Mouse (Mus musculus) testis, adult 2 months (tissue): ENCODE data around the gene Gm15517.

Source experiments
- CTCF ChIP-seq: fragments of 200-500 bp; IDR thresholded peaks from 2 replicates; pipeline ENCODE4 v1.5.1; 2012; ENCODE audit warnings: low read depth, mild to moderate bottlenecking, inconsistent platforms, low read length, moderate library complexity; ENCODE audit not compliant: control insufficient read depth, insufficient read depth, insufficient replicate concordance
- POLR2A ChIP-seq: fragments of 200-500 bp; IDR thresholded peaks from 2 replicates; pipeline ENCODE4 v1.6.1; 2012; ENCODE audit warnings: low read depth, mild to moderate bottlenecking, inconsistent platforms, low read length, moderate library complexity; ENCODE audit not compliant: control insufficient read depth

GRCm38 (mm10) chr7:44290986-44291385 lies 29.7 kb downstream of the Gm15517 start:
- no peak for TF ChIP-seq CTCF
- TF ChIP-seq POLR2A = no peak
